Mouse (Mus musculus): ENCODE results near the gene Pik3r6.

The Pik3r6 gene

GRCm38 (mm10) chr11:68487720-68488119, 15.1 kb upstream of the Pik3r6 start:
- no peak for DNase-seq (ENCODE audit: extremely low spot score, low read depth, low spot score)

- DNase-seq (ENCODE audit: extremely low spot score, low read depth, low spot score) = no peak
Measured at GRCm38 (mm10) chr11:68488256-68488824, 14.5 kb upstream of the Pik3r6 start.

GRCm38 (mm10) chr11:68489236-68489635, 13.6 kb upstream of the Pik3r6 start:
- no peak for DNase-seq (ENCODE audit: extremely low spot score, low read depth, low spot score)

GRCm38 (mm10) chr11:68492592-68492991, 10.2 kb upstream of the Pik3r6 start:
- DNase-seq (ENCODE audit: extremely low spot score, low read depth, low spot score) = no peak

GRCm38 (mm10) chr11:68493760-68494159, 9.1 kb upstream of the Pik3r6 start:
- DNase-seq (ENCODE audit: extremely low spot score, low read depth, low spot score) = no peak

GRCm38 (mm10) chr11:68497081-68497480, 5.7 kb upstream of the Pik3r6 start:
- DNase-seq (ENCODE audit: extremely low spot score, low read depth, low spot score) = no peak

GRCm38 (mm10) chr11:68498517-68498916, 4.3 kb upstream of the Pik3r6 start:
- no peak for DNase-seq (ENCODE audit: extremely low spot score, low read depth, low spot score)

- no peak for DNase-seq (ENCODE audit: extremely low spot score, low read depth, low spot score)
Measured at GRCm38 (mm10) chr11:68498999-68499699, 3.7 kb upstream of the Pik3r6 start.

- DNase-seq (ENCODE audit: extremely low spot score, low read depth, low spot score) = no peak
Measured at GRCm38 (mm10) chr11:68500949-68501350, 1.9 kb upstream of the Pik3r6 start.

- DNase-seq (ENCODE audit: extremely low spot score, low read depth, low spot score) = no peak
Measured at GRCm38 (mm10) chr11:68502408-68502807, 411 bp upstream of the Pik3r6 start.

- no peak for DNase-seq (ENCODE audit: extremely low spot score, low read depth, low spot score)
Measured at GRCm38 (mm10) chr11:68504913-68505312, 2.1 kb downstream of the Pik3r6 start.

- no peak for DNase-seq (ENCODE audit: extremely low spot score, low read depth, low spot score)
Measured at GRCm38 (mm10) chr11:68507246-68507645, 4.4 kb downstream of the Pik3r6 start.

- DNase-seq (ENCODE audit: extremely low spot score, low read depth, low spot score) = no peak
Measured at GRCm38 (mm10) chr11:68508619-68509018, 5.8 kb downstream of the Pik3r6 start.

GRCm38 (mm10) chr11:68509194-68509593, 6.4 kb downstream of the Pik3r6 start:
- DNase-seq (ENCODE audit: extremely low spot score, low read depth, low spot score) = no peak

- no peak for DNase-seq (ENCODE audit: extremely low spot score, low read depth, low spot score)
Measured at GRCm38 (mm10) chr11:68513969-68514368, 11.2 kb downstream of the Pik3r6 start.

GRCm38 (mm10) chr11:68519362-68519761, 16.5 kb downstream of the Pik3r6 start:
- DNase-seq (ENCODE audit: extremely low spot score, low read depth, low spot score) = no peak

GRCm38 (mm10) chr11:68519815-68520214, 17.0 kb downstream of the Pik3r6 start:
- no peak for DNase-seq (ENCODE audit: extremely low spot score, low read depth, low spot score)

- no peak for DNase-seq (ENCODE audit: extremely low spot score, low read depth, low spot score)
Measured at GRCm38 (mm10) chr11:68520439-68520838, 17.6 kb downstream of the Pik3r6 start.

- no peak for DNase-seq (ENCODE audit: extremely low spot score, low read depth, low spot score)
Measured at GRCm38 (mm10) chr11:68521352-68521751, 18.5 kb downstream of the Pik3r6 start.

- no peak for DNase-seq (ENCODE audit: extremely low spot score, low read depth, low spot score)
Measured at GRCm38 (mm10) chr11:68526441-68526840, 23.6 kb downstream of the Pik3r6 start.

GRCm38 (mm10) chr11:68531066-68531806, 28.4 kb downstream of the Pik3r6 start:
- DNase-seq (ENCODE audit: extremely low spot score, low read depth, low spot score) = no peak

GRCm38 (mm10) chr11:68531941-68532535, 29.2 kb downstream of the Pik3r6 start:
- no peak for DNase-seq (ENCODE audit: extremely low spot score, low read depth, low spot score)

Measured in hindlimb bud, embryonic 11.5 days (tissue).